Mouse (Mus musculus): ENCODE results near the gene Sohlh1. TPM values are rescaled to one million over a fixed set of nuclear protein-coding genes. Genes with fewer than 3 reads are reported as not detected.

Sohlh1 gene
- polyA plus RNA-seq (2014; fragmentation: Nextera tagmentation; extraction: Ambion mirVana): not detected in 2 replicates

GRCm38 (mm10) chr2:25847226-25847625, at the start of gene Sohlh1:
Gene Sohlh1, minus strand, starts transcription at chr2:25847248.
- Histone ChIP-seq H3K4me1 (replicated peaks; ENCODE audit: control insufficient read depth, insufficient read depth, low read length) (no peaks in the 10 kb centered on the region), H3K27ac (ENCODE audit: low read depth, low read length) (no peak within 1 kb of the TSS), H3K9ac (ENCODE audit: low read depth, low read length) (no peak within 1 kb of the TSS), H3K4me2 (no peak within 1 kb of the TSS), H3K4me3 (ENCODE audit: low read depth, low read length) (no peak within 1 kb of the TSS), H3K36me3 (ENCODE audit: control insufficient read depth, insufficient read depth, low read length) (no peaks in the 10 kb centered on the region), H3K9me3 (ENCODE audit: control insufficient read depth, low read length) (no peaks in the 10 kb centered on the region), H3K27me3 (replicated peaks; ENCODE audit: control insufficient read depth, insufficient read depth, low read length) (no peaks in the 10 kb centered on the region)
- 77% methylated on average over 16 of the region's 16 CpGs for WGBS
- DNase-seq (ENCODE audit: low spot score) (no peak), ATAC-seq (replicated peaks; ENCODE audit: low FRiP score) (no peak)

GRCm38 (mm10) chr2:25892440-25892839, 45.4 kb upstream of the Sohlh1 start:
- Histone ChIP-seq H3K9me3 (ENCODE audit: control insufficient read depth, low read length) (no peaks in the 10 kb centered on the region), H3K36me3 (ENCODE audit: control insufficient read depth, insufficient read depth, low read length) (no peaks in the 10 kb centered on the region), H3K27me3 (replicated peaks; ENCODE audit: control insufficient read depth, insufficient read depth, low read length) (no peaks in the 10 kb centered on the region), H3K4me2 (no peak overlapping the region), H3K27ac (ENCODE audit: low read depth, low read length) (no peak overlapping the region), H3K4me1 (replicated peaks; ENCODE audit: control insufficient read depth, insufficient read depth, low read length) (no peaks in the 10 kb centered on the region), H3K9ac (ENCODE audit: low read depth, low read length) (no peak overlapping the region), H3K4me3 (ENCODE audit: low read depth, low read length) (no peak overlapping the region)
- 77% methylated on average over 7 of the region's 7 CpGs for WGBS
- ATAC-seq (replicated peaks; ENCODE audit: low FRiP score) (no peak), DNase-seq (ENCODE audit: low spot score) (no peak)

GRCm38 (mm10) chr2:25888144-25888543, 41.1 kb upstream of the Sohlh1 start:
- no peaks in the 10 kb centered on the region for H3K36me3 ChIP-seq (ENCODE audit: control insufficient read depth, insufficient read depth, low read length)
- WGBS: 50% methylated on average over 5 of the region's 5 CpGs
- ATAC-seq (replicated peaks; ENCODE audit: low FRiP score): no peak
- no peak overlapping the region for H3K4me3 ChIP-seq (ENCODE audit: low read depth, low read length)
- peaks cover 4% of the 10 kb centered on the region; the same call in 1 of the 2 replicates for H3K27me3 ChIP-seq (replicated peaks; ENCODE audit: control insufficient read depth, insufficient read depth, low read length)
- H3K4me1 ChIP-seq (replicated peaks; ENCODE audit: control insufficient read depth, insufficient read depth, low read length): no peaks in the 10 kb centered on the region
- H3K9me3 ChIP-seq (ENCODE audit: control insufficient read depth, low read length): no peaks in the 10 kb centered on the region
- no peak for DNase-seq (ENCODE audit: low spot score)
- H3K27ac ChIP-seq (ENCODE audit: low read depth, low read length): no peak overlapping the region
- no peak overlapping the region for H3K9ac ChIP-seq (ENCODE audit: low read depth, low read length)
- H3K4me2 ChIP-seq: no peak overlapping the region

GRCm38 (mm10) chr2:25887226-25887625, 40.2 kb upstream of the Sohlh1 start:
- no peaks in the 10 kb centered on the region for H3K36me3 ChIP-seq (ENCODE audit: control insufficient read depth, insufficient read depth, low read length)
- H3K9me3 ChIP-seq (ENCODE audit: control insufficient read depth, low read length): no peaks in the 10 kb centered on the region
- no peak overlapping the region for H3K9ac ChIP-seq (ENCODE audit: low read depth, low read length)
- H3K4me3 ChIP-seq (ENCODE audit: low read depth, low read length): no peak overlapping the region
- DNase-seq (ENCODE audit: low spot score) (no peak), ATAC-seq (replicated peaks; ENCODE audit: low FRiP score) (peak; percentile 47; the same call in 1 of the 2 replicates)
- peaks cover 4% of the 10 kb centered on the region; the same call in 1 of the 2 replicates for H3K27me3 ChIP-seq (replicated peaks; ENCODE audit: control insufficient read depth, insufficient read depth, low read length)
- WGBS: 45% methylated on average over 8 of the region's 8 CpGs
- no peak overlapping the region for H3K4me2 ChIP-seq
- no peaks in the 10 kb centered on the region for H3K4me1 ChIP-seq (replicated peaks; ENCODE audit: control insufficient read depth, insufficient read depth, low read length)
- no peak overlapping the region for H3K27ac ChIP-seq (ENCODE audit: low read depth, low read length)

- Histone ChIP-seq H3K9me3 (ENCODE audit: control insufficient read depth, low read length) (no peaks in the 10 kb centered on the region), H3K27ac (ENCODE audit: low read depth, low read length) (no peak overlapping the region)
- WGBS: 75% methylated on average over 3 of the region's 3 CpGs
Measured at GRCm38 (mm10) chr2:25884756-25885155, 37.7 kb upstream of the Sohlh1 start.

GRCm38 (mm10) chr2:25882276-25882675, 35.2 kb upstream of the Sohlh1 start:
- Histone ChIP-seq H3K4me1 (replicated peaks; ENCODE audit: control insufficient read depth, insufficient read depth, low read length) (no peaks in the 10 kb centered on the region), H3K4me2 (no peak overlapping the region), H3K9me3 (ENCODE audit: control insufficient read depth, low read length) (no peaks in the 10 kb centered on the region), H3K36me3 (ENCODE audit: control insufficient read depth, insufficient read depth, low read length) (no peaks in the 10 kb centered on the region), H3K4me3 (ENCODE audit: low read depth, low read length) (no peak overlapping the region), H3K9ac (ENCODE audit: low read depth, low read length) (no peak overlapping the region), H3K27me3 (replicated peaks; ENCODE audit: control insufficient read depth, insufficient read depth, low read length) (peaks cover 33% of the 10 kb centered on the region), H3K27ac (ENCODE audit: low read depth, low read length) (no peak overlapping the region)
- 36% methylated on average over 1 of the region's 1 CpGs for WGBS
- ATAC-seq (replicated peaks; ENCODE audit: low FRiP score) (no peak), DNase-seq (ENCODE audit: low spot score) (no peak)

More at GRCm38 (mm10) chr2:25884756-25885155, 37.7 kb upstream of the Sohlh1 start:
- no peak overlapping the region for H3K4me3 ChIP-seq (ENCODE audit: low read depth, low read length)
- no peak overlapping the region for H3K9ac ChIP-seq (ENCODE audit: low read depth, low read length)
- ATAC-seq (replicated peaks; ENCODE audit: low FRiP score) (no peak), DNase-seq (ENCODE audit: low spot score) (no peak)
- H3K36me3 ChIP-seq (ENCODE audit: control insufficient read depth, insufficient read depth, low read length): no peaks in the 10 kb centered on the region
- no peak overlapping the region for H3K4me2 ChIP-seq
- peaks cover 11% of the 10 kb centered on the region for H3K27me3 ChIP-seq (replicated peaks; ENCODE audit: control insufficient read depth, insufficient read depth, low read length)
- H3K4me1 ChIP-seq (replicated peaks; ENCODE audit: control insufficient read depth, insufficient read depth, low read length): no peaks in the 10 kb centered on the region

- no peak overlapping the region for H3K4me2 ChIP-seq
- ATAC-seq (replicated peaks; ENCODE audit: low FRiP score) (no peak), DNase-seq (ENCODE audit: low spot score) (no peak)
- no peak overlapping the region for H3K27ac ChIP-seq (ENCODE audit: low read depth, low read length)
- no peak overlapping the region for H3K9ac ChIP-seq (ENCODE audit: low read depth, low read length)
- no peaks in the 10 kb centered on the region for H3K36me3 ChIP-seq (ENCODE audit: control insufficient read depth, insufficient read depth, low read length)
- peaks cover 48% of the 10 kb centered on the region for H3K27me3 ChIP-seq (replicated peaks; ENCODE audit: control insufficient read depth, insufficient read depth, low read length)
- no peak overlapping the region for H3K4me3 ChIP-seq (ENCODE audit: low read depth, low read length)
- WGBS: 65% methylated on average over 4 of the region's 4 CpGs
- H3K4me1 ChIP-seq (replicated peaks; ENCODE audit: control insufficient read depth, insufficient read depth, low read length): no peaks in the 10 kb centered on the region
- H3K9me3 ChIP-seq (ENCODE audit: control insufficient read depth, low read length): no peaks in the 10 kb centered on the region
Measured at GRCm38 (mm10) chr2:25879061-25879460, 32.0 kb upstream of the Sohlh1 start.

- Histone ChIP-seq H3K27me3 (replicated peaks; ENCODE audit: control insufficient read depth, insufficient read depth, low read length) (peaks cover 48% of the 10 kb centered on the region), H3K4me1 (replicated peaks; ENCODE audit: control insufficient read depth, insufficient read depth, low read length) (no peaks in the 10 kb centered on the region), H3K9me3 (ENCODE audit: control insufficient read depth, low read length) (no peaks in the 10 kb centered on the region), H3K4me2 (no peak overlapping the region), H3K4me3 (ENCODE audit: low read depth, low read length) (no peak overlapping the region), H3K36me3 (ENCODE audit: control insufficient read depth, insufficient read depth, low read length) (no peaks in the 10 kb centered on the region), H3K27ac (ENCODE audit: low read depth, low read length) (no peak overlapping the region), H3K9ac (ENCODE audit: low read depth, low read length) (no peak overlapping the region)
- WGBS: 73% methylated on average over 2 of the region's 2 CpGs
- DNase-seq (ENCODE audit: low spot score) (no peak), ATAC-seq (replicated peaks; ENCODE audit: low FRiP score) (no peak)
Measured at GRCm38 (mm10) chr2:25878516-25878915, 31.5 kb upstream of the Sohlh1 start.

GRCm38 (mm10) chr2:25877736-25878268, 30.8 kb upstream of the Sohlh1 start:
- H3K4me3 ChIP-seq (ENCODE audit: low read depth, low read length): peak overlapping the region; percentile 27; the same call in 1 of the 2 replicates
- DNase-seq (ENCODE audit: low spot score): no peak
- peak overlapping the region; percentile 56 for H3K4me2 ChIP-seq

More at GRCm38 (mm10) chr2:25877736-25878268, 30.8 kb upstream of the Sohlh1 start:
- Histone ChIP-seq H3K9ac (ENCODE audit: low read depth, low read length) (no peak overlapping the region), H3K4me1 (replicated peaks; ENCODE audit: control insufficient read depth, insufficient read depth, low read length) (no peaks in the 10 kb centered on the region), H3K27me3 (replicated peaks; ENCODE audit: control insufficient read depth, insufficient read depth, low read length) (peaks cover 48% of the 10 kb centered on the region), H3K27ac (ENCODE audit: low read depth, low read length) (no peak overlapping the region), H3K9me3 (ENCODE audit: control insufficient read depth, low read length) (no peaks in the 10 kb centered on the region), H3K36me3 (ENCODE audit: control insufficient read depth, insufficient read depth, low read length) (no peaks in the 10 kb centered on the region)
- ATAC-seq (replicated peaks; ENCODE audit: low FRiP score): no peak
- WGBS: 8% methylated on average over 42 of the region's 49 CpGs

All from liver, embryonic 11.5 days (tissue).